Mouse (Mus musculus): ENCODE data around the gene Gal3st1.
"Not testable (repeated sequence)": the region's sequence is repeated elsewhere in the genome, so short reads cannot be mapped to it uniquely, and the experiment has no call there.

Gene Gal3st1

DNA sequence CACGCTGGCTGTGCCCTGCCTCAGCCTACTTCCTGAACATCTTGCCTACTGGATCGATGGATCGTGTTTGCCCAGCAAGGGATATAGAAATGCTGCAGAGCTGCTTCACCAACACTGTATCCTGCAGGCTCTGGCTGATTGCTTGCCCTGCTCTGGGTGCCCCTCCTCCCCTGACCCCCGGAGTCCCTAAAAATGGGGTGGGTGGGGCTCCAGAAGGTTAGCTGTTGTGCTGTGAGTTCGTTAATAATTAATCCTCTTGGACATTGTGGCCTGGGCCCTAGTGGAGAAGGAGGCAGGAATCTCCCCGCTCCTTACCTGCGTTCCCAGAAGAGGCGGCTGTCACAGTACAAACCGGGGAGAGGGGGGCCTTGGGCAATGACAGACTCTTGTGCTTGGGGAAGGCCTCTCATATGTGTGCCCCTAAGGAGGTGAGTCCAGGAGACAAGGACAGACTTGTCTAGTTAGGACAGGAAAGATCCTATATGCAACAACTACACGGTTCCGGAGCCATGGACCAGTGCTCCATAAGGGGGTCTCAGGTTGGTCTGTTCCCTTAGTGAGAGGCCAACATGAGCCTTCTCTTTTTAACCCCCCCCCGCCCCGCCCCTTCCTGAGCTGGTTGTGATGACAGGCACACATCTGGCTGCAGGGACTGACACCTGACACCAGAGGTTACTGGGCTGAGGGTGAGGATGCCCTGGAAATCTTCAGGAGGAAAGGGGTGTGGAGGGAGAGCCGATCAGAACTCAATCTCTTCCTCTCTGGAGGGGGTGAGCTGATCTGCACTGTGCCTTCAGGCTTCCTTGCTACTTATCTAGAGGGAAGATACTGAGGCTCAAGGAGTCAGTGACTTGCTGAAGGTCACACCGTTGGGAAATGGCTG is 668 bp downstream of the Gal3st1 start:
- peak; percentile 79 for DNase-seq

DNA sequence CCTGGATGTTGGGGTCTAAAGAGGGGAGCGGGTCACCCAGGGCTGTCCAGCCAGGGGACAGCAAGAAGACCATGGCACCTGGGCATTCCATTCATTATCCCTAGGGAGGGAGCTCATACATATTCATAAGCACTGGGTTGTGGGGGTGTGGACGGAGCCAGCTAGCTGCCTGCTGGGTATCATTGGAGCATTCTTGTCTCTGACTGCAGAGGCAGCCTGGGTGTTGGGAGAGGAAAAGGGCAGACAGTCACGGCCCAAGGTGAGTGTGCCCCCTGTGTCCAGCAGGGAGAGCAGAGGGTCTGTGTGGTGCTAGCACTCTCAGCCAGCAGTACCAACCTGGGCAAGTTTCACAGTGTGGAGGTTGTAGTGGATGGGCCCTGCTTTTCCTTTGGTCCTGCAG is 6.3 kb downstream of the Gal3st1 start:
- DNase-seq = peak; percentile 59

- no peak for DNase-seq
Observed at GRCm38 (mm10) chr11:3993132-3993531, 9.7 kb downstream of the Gal3st1 start.

GRCm38 (mm10) chr11:3993914-3994313 is 10.5 kb downstream of the Gal3st1 start:
- DNase-seq = no peak

- DNase-seq = no peak
Observed at GRCm38 (mm10) chr11:3995511-3995910, 12.1 kb downstream of the Gal3st1 start.

GRCm38 (mm10) chr11:3996840-3997239 is 13.4 kb downstream of the Gal3st1 start:
- no peak for DNase-seq

GRCm38 (mm10) chr11:3997978-3998720 is 14.7 kb downstream of the Gal3st1 start:
- DNase-seq = peak; percentile 11

DNA sequence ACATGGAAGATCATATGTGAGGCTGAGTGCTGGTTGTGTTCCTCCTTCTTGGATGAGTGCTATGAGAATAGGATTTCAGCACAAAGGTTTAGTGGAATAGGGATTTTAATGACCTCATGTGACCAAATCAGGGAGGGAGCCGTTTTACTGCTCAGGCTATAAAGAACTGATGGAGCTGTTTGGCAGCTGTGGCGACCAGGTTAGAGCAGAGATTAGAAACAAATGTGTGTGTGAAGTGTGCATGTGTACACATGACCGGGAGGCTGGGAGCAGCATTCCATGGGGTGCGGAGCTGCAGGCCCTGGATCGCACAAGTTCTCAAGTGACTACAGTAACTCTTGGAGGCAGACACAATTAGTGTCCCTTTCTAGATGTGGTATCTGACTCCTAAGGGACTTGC is 16.1 kb downstream of the Gal3st1 start:
- DNase-seq = no peak

DNA sequence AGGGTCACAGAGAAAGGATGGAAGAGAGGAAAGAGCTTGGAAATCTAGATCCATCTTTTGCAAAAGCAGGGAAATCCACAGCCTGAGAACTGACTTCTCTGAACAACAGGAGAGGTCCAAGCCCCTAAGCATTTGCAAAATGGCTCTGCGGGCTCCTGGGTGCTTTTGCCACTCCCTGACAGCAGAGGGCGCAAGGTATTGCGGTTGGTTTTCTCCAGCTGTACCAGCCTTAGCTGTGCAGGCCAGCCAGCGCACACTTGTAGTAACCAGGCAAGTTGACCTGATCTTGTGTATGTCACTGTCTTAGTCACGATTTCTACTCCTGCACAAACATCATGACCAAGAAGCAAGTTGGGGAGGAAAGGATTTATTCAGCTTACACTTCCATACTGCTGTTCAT is 18.2 kb downstream of the Gal3st1 start:
- peak; percentile 81 for DNase-seq

DNA sequence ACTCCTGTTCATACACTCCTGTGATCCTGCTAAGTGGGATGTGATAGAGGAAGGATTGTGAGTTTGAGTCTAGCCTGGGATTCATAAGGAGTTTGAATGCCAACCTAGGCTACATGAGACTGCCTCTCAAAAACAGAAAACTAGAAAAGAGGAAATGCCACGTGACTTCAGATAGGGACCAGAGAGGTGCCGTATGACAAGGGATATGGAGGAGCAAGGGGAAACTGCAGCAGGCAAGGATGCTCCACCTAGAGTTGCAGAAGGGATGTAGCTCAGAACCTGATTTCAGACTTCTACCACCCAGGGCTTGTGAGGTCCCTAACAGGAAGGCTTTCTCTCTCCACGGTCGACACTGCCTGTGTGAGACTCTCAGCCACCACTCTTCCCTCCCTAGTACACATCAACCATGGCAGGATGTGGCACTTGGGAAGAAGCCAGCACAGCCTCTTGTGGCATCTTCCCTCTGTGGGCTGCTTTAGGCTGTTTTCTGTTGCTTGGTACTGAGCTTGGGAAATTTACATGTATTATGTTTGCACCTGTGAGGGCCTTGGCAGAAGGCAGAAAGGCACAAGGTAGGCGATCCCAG is 21.9 kb downstream of the Gal3st1 start:
- no peak for DNase-seq

DNA sequence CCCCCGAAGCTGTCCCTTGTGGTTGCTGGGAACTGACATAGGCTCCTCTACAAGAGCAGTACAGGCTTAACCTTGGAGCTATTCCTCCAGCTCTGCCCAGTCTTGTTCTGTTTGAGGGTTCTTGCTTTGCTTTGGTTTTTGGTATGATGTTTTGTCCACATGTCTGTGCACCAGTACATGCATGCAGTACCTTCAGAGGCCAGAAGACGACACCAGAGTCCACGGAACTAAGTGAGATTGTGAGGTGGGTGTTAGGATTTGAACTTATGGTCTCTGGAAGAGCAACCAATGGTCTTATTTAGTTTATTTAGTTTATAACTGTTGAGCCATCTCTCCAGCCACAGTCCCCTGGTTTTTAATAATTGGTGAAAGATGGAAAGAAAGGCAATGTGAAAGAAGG is 23.0 kb downstream of the Gal3st1 start:
- no peak for DNase-seq

GRCm38 (mm10) chr11:4012616-4013015 is 29.2 kb downstream of the Gal3st1 start:
- DNase-seq = no peak

DNA sequence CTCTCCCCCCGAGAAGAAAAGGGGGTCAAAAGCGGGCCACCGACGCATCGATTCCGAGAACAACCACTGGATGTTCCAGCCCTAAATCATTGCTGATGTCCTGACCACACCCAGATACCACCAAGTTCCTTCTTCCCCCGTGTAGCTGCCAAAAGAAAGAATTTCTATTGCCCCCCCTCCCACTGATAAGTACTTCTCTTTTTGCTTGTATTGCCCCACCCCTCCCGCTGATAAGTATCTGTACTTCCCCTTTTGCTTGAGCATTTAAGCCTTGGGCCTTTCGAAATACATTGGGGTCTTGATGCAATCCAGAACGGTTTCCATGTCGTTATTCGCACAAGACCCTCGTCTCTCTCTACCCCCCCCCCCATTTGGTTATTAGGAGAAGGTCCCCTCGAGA is 32.4 kb downstream of the Gal3st1 start:
- DNase-seq = not testable (repeated sequence)

GRCm38 (mm10) chr11:4022111-4022510 is 38.7 kb downstream of the Gal3st1 start:
- DNase-seq = not testable (repeated sequence)

DNA sequence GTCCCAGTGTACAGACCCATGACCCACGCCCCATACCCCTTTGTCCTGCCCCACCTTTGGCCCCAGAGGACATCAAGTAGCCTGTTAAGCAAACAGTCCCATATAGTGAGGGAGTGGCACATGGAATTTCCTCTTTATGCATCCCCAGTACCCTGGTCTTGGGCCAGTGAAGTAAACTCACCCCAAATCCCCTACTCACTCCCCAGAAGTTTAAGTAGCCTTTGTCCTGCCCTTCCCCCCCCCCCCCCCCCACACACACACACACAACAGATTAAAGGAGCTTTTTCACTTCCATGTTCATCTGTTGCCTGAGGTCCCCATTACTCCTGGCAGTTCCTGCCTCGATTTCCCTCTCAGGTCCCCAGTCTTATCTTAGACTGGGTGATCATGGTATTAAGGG is 39.9 kb downstream of the Gal3st1 start:
- DNase-seq = no peak

DNA sequence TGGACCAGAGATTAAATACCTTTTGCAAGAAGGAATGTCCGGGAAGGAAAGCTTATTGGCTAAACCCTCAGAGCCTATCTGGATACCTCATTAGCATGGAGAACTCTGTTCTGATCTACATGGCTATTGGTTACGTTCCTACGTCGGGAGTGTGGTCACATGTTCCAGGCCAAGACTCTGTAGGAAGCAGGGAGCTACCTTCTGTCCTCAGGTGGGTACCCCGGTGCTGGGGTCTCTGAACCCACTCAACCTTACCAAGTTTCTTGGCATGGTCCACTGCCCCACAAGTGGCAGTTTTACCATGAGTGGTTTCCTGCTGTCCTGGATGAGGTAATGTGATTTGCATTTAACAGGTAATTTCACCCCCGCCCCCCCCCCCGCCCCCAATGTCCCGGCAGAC is 43.6 kb downstream of the Gal3st1 start:
- no peak for DNase-seq

- no peak for DNase-seq
Observed at GRCm38 (mm10) chr11:4027561-4028334, 44.3 kb downstream of the Gal3st1 start.

DNA sequence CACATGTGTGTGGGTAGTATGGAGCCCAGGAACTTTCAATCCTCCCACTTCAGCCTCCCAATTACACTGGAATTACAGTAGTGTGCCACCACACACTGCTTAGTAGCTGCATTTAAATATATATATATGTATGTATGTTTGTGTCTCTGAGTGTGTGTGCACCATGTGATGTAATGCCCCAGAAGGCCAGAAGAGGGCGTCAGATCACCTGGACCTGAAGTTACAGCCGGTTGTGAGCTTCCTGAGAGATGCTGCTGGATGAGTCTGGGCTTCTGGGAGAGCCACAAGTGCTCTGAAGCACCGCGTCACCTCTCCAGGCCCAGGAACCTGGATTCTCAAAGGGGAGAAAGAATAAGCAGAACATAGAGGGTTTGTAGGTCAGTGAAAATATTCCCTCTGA is 45.9 kb downstream of the Gal3st1 start:
- DNase-seq = no peak

GRCm38 (mm10) chr11:4031126-4031941 is 47.9 kb downstream of the Gal3st1 start, which contains the start of gene Sec14l4:
Gene Sec14l4 (plus strand): TSS chr11:4031462.
- DNase-seq = no peak

DNA sequence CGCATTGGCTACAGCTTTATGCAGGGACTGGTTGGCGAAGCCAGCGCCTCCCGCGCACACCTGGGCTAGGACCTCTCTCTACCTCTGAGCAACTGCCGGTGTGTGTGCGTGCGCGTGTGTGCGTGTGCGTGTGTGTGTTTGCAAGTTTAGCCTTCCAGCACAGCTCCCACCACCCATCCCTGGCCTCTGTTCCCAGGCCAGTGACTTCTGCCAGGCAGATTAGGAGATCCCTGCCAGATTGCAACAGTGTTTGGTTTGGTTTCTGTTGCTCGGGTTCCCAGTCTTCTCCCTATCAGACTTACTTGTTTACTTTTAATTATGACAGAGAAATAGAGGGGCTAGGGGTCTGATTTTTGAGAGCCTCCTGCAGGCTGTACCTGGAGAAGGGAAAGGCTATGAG is 48.5 kb downstream of the Gal3st1 start:
- DNase-seq = no peak

- no peak for DNase-seq
Observed at GRCm38 (mm10) chr11:4033471-4033870, 50.0 kb downstream of the Gal3st1 start.

- DNase-seq = no peak
Observed at GRCm38 (mm10) chr11:4034169-4034568, 50.7 kb downstream of the Gal3st1 start.

Data from kidney, adult 18-20 months (tissue).